Mouse (Mus musculus): Measurements from ENCODE around the gene Jak2. TPM values are rescaled to one million over a fixed set of nuclear protein-coding genes. Genes with fewer than 3 reads are reported as not detected.

Gene Jak2
- total RNA-seq, 2 experiments from 2014 or later: 27.0 to 28.5 TPM

- no peak for DNase-seq (ENCODE audit: low spot score in 2 of 2)
Measured at GRCm38 (mm10) chr19:29297366-29297765, 45.7 kb downstream of the Jak2 start.

- DNase-seq (ENCODE audit: low spot score in 2 of 2): peak in 1 of 2 experiments; percentile 4
Measured at GRCm38 (mm10) chr19:29300919-29301318, 49.3 kb downstream of the Jak2 start.

GRCm38 (mm10) chr19:29302119-29302518 is 50.5 kb downstream of the Jak2 start:
- no peak for DNase-seq (ENCODE audit: low spot score in 2 of 2)

- DNase-seq (ENCODE audit: low spot score in 2 of 2): no peak
Measured at GRCm38 (mm10) chr19:29308832-29309231, 57.2 kb downstream of the Jak2 start.

DNA sequence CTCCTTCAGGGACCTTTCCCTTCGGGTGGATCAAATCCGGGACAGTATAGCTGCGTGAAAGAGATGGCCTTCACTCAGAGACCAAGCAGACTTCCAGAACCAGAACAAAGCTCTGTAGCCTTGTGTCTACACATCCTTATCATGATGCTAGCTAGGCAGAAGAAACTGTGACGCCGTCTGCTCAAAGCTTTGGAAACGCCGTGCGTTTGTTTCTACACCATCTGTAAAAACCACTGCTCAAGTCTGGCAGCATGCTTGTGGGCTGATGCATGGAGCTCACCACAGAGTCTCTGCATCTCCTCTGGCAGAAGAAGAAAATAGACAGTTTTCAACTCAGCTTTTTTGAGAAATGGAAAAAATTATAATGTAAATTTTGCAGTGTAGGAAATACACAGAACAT is 60.2 kb downstream of the Jak2 start:
- DNase-seq (ENCODE audit: low spot score in 2 of 2): peak in 1 of 2 experiments; percentile 28

- DNase-seq (ENCODE audit: low spot score in 2 of 2): peak in 1 of 2 experiments; percentile 4
Measured at GRCm38 (mm10) chr19:29312661-29313060, 61.0 kb downstream of the Jak2 start.

DNA sequence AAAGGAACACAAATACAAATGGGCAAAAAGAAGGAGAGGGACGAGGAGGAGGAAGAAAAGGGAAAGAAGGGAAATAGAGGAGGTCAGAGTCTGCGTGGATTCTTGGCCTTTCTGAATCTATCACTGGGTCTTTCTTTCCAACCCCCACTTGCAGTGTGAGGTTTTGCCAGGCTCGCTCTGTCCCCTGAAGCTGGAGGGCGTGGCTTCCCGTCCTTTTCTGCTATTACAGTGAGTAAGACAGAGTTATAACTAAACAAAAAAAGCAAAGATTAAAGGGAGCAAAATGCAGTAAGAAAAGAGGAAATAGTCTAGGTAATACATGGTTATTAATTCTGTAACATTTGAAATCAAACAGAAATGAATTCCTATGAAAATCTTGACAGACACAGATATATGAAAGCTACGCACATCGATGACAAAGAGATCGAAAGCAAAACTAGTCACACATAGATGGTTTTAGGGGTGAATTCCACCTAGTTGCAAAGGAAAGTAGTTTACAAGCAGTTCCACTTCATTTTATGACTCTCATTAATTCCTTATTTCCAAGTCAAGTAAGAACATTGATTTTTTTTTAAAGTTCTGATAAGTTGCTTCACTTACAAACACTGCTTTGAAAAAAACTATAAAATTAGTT is 71.9 kb downstream of the Jak2 start:
- no peak for DNase-seq (ENCODE audit: low spot score in 2 of 2)

- peak in 1 of 2 experiments; percentile 10 for DNase-seq (ENCODE audit: low spot score in 2 of 2)
Measured at GRCm38 (mm10) chr19:29325053-29325851, 73.6 kb downstream of the Jak2 start, which contains the start of gene Insl6. Gene Insl6 (minus strand): TSS chr19:29325356.

DNA sequence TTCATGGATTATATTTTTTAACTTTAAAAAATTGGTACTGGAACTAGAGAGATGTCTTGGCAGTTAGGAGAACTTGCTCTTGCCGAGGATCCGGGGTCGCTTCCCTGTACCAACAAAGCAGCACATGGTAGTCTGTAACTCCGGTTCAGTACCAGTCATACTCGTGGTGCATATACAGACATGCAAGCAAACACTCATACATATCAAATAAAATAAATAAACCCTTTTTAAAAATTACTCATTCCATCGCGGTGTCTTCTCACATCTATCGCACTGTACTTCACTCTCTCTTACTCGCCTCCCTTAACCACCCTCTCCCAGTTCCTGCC is 74.2 kb downstream of the Jak2 start:
- no peak for DNase-seq (ENCODE audit: low spot score in 2 of 2)

DNA sequence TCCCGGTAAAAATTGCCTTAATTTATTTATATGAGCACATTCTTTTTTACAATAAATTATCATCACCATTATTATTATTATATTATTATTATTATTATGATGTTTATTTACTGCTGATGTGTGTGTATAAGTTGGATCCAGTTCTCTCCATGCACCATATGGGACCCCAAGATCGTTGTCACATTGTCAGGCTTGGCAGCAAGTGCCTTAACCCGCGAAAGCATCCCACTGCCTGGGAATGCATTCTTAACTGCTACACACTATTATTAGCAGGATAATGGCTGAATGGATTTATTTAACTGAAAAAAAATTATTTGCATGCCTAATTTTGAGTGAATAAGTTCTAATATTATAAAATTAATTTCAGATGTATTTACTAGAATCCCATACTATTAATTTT is 74.8 kb downstream of the Jak2 start:
- DNase-seq (ENCODE audit: low spot score in 2 of 2): no peak

DNA sequence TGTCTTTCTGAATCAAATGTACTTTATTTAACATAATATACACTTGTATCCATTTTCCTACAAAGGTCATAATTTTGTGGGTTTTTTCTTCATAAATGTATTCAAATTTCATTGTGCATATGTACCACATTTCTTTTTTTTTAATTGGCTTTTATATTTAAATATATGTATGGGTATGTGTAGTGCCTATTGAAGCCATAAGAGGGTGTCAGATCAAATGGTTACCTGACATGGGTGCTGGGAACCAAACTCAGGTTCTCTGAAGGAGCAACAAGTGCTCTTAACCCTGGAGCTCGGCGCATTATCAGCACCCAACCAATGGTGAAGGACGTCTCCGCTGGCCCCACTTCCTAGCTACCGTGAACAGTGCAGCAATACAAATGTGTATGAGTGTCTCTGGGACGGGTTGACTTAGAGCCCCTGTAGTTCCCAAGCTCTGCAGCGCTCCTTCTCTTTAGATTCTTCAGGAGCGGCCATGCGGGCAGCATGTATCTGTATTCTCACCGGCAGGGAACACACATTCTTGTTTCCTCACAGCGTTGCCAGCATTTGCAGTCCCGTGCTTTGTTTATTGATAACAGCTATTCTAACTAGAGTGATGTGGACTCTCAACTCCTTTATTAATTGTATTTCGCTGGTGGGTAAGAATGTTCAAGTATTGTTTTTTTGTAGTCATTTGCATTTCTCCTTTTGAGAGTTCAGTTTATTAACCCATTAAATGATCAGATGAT is 75.4 kb downstream of the Jak2 start:
- DNase-seq (ENCODE audit: low spot score in 2 of 2): no peak

DNA sequence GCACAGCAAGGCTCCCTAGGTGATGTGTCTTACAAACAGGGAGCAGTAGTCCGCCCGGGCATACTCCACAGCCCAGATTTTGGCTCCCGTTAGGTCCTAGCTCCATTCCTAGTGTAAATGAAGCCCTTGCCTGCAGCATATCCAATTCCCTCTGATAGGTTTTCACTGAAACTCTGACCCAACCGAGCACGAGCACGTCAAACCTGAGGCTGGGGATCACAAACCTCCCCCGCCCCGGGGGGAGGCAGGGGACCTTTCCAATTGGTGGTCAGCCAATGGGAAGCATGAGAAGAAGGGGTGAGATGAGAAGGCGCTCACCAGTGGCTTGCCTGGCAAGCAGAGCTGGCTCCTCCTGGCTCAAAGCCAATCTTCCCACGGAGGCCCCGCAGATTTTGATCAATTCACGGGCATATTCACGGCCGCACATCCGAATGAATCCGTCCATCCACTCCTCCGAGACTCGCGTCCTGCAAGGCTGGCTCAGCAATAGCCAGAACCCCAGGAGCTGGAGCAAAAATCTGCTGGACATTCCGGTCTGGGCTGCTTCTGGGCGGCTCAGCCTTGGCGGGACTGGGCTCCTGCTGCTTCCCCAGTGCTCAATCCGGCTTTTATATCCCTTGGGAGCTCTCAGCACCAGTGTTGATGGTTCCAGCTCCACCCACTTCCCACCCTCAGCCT is 82.6 kb downstream of the Jak2 start, which contains the start of gene Rln1:
Rln1 (minus strand) TSS at position 603 of the 678 bp plus-strand sequence.
- peak; percentile 11 to 31 for DNase-seq (ENCODE audit: low spot score in 2 of 2)

GRCm38 (mm10) chr19:29336624-29337023 is 85.0 kb downstream of the Jak2 start:
- DNase-seq (ENCODE audit: low spot score in 2 of 2): no peak

DNA sequence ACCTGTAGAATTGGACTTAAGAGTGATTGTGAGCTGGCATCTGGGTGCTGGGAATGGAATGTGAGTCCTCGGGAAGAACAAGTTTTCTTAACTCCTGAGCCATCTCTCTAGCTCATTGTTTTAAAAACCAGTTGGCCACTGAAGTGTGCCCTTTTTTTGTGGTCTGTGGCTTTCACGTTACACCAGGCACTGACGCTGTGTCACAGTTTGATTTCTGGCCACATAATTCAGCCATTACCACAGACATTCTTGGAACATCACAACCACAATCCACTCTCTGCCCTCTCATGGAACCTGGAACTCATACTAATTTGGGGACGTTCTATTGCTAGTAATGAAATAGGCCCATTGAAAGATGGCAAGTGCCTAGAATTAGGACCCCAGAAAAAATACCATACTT is 89.4 kb downstream of the Jak2 start:
- DNase-seq (ENCODE audit: low spot score in 2 of 2): no peak

- DNase-seq (ENCODE audit: low spot score in 2 of 2): no peak
Measured at GRCm38 (mm10) chr19:29342281-29342680, 90.7 kb downstream of the Jak2 start.

DNA sequence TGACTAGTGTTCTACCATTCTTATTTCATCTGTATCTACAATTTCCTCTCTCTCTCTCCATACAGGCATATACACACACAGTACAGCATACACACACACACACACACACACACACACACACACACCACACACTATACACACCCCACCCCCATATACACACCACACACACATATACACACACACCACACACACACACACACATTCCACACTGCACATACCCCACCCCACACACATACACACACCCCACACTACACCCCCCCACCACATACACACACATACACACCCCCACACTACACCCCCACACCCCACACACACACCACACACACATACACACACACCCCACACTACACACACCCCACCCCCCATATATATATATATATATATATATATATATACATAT is 93.2 kb downstream of the Jak2 start:
- DNase-seq (ENCODE audit: low spot score in 2 of 2): no peak

DNA sequence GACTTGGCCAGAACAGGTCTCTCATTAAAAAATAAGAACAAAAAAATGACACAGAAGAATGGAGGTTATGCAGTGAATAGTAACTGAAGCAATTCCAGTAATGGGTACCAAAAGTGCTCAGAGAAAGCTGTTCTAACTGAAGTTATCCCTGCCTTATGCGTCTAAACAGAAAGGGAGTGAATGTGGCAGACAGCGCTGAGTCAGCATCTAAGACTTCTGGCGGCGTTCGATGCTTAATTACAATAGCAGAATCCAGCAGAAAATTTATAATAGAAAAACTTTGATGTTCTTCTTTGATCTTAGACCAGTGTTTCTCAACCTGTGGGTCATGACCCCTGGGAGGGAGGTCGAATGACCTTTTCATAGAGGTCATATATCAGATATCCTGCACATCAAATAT is 94.0 kb downstream of the Jak2 start:
- DNase-seq (ENCODE audit: low spot score in 2 of 2): no peak

DNA sequence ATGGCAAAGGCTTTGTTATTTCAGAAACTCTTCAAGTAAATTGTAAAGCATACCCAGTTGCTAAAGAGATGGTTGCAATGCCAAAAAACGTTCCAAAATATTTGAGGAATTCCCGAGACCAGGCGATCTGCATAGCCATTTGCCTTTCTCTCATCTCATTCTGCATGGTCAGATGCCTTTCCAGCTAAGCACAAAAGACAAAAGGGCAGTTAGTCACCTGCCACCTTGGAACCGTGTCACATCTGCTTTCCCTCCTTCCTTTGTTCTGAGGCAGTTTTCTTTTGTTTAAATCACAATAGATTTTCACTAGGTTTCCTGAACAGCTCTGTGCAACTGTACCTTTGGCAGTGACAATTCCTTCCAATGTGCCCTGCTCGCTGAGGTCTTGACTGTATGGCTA is 99.4 kb downstream of the Jak2 start:
- no peak for DNase-seq (ENCODE audit: low spot score in 2 of 2)

GRCm38 (mm10) chr19:29354895-29355877 is 103.6 kb downstream of the Jak2 start:
- DNase-seq (ENCODE audit: low spot score in 2 of 2): peak; percentile 82 to 84

DNA sequence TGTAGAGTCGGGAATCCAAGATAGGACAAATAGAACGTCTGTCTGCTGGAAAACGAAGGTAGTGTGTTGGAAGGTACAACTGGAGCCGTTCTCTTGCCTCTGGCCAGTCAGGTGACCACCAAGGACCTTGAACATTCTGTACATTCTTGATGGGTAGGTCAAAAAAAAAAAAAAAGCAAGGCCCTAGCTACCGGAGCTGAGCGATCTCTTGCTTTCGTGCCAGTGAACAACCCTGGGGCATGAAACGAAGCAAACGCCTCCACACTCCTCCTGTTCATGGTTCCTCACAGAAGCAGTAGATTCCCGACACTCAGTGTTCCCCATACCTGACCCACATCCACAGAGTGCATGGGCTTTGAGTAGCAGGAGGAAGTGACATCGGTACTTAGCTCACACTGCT is 104.7 kb downstream of the Jak2 start:
- DNase-seq (ENCODE audit: low spot score in 2 of 2): no peak

All from layer of hippocampus, postnatal 14 days (tissue).